1 mouse cellular context compared by ENCODE assay signal in the genomic region with DNA sequence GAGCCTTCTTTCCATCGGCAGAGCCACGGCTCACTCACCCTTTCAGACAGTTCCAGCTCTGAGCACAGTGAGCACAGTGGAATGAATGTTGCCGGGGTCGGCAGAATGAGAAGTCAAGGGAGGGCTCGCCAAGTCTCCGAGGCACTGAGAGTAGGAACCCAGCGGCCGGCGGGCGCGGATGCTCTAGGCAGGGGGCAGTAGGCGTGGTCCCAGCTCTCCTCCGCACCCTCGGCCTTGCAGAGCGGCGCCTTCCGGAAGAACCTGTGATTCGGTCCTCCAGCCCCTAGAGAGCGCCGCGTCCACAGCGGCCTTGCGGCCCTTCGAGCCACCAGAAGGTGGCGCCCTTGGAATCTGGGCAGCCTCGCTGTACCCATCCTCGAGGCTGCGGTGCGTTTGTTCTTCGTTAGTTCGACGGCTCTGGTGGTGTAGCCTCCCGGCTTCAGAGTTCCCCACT.
TF ChIP-seq lines count a peak whose summit lies in the region.

No protein-coding gene starts in this region.

TF ChIP-seq in MEL, 35 proteins besides CTCF, POLR2A, EP300 and RAD21:
- no peak for TF ChIP-seq MEF2A (IDR thresholded peaks at IDR 0.05; ENCODE audit: extremely low read depth, insufficient replicate concordance, low read depth, low read length, poor library complexity, severe bottlenecking)
- TF ChIP-seq MAFK (IDR thresholded peaks at IDR 0.05; ENCODE audit: borderline replicate concordance, low read depth, low read length): no peak
- TF ChIP-seq E2F4 (IDR thresholded peaks at IDR 0.05; ENCODE audit: borderline replicate concordance, low read depth, low read length): no peak
- no peak for TF ChIP-seq ELF1 (IDR thresholded peaks at IDR 0.05; ENCODE audit: low read depth, low read length)
- TF ChIP-seq GATA1 (IDR thresholded peaks at IDR 0.05; ENCODE audit: low read depth, low read length): no peak
- no peak for TF ChIP-seq POLR2AphosphoS2 (IDR thresholded peaks at IDR 0.05; ENCODE audit: low read length)
- TF ChIP-seq ETS1 (IDR thresholded peaks at IDR 0.05; ENCODE audit: low read depth, low read length): no peak
- no peak for TF ChIP-seq ZKSCAN1 (IDR thresholded peaks at IDR 0.05; ENCODE audit: low read depth, low read length)
- no peak for TF ChIP-seq CHD2 (IDR thresholded peaks at IDR 0.05; ENCODE audit: low read length)
- TF ChIP-seq ZNF384 (IDR thresholded peaks at IDR 0.05; ENCODE audit: low read depth, low read length): no peak
- no peak for TF ChIP-seq NELFE (IDR thresholded peaks at IDR 0.05; ENCODE audit: low read depth, low read length)
- no peak for TF ChIP-seq TBP (IDR thresholded peaks at IDR 0.05; ENCODE audit: low read depth, low read length)
- TF ChIP-seq SMC3 (IDR thresholded peaks at IDR 0.05; ENCODE audit: low read depth, low read length): no peak
- no peak for TF ChIP-seq USF1 (IDR thresholded peaks at IDR 0.05; ENCODE audit: low read depth, low read length)
- no peak for TF ChIP-seq MYC (IDR thresholded peaks at IDR 0.05; ENCODE audit: low read depth, low read length)
- no peak for TF ChIP-seq MAX (IDR thresholded peaks at IDR 0.05; ENCODE audit: low read length)
- TF ChIP-seq MXI1 (IDR thresholded peaks at IDR 0.05; ENCODE audit: low read depth, low read length): no peak
